Mouse (Mus musculus): ENCODE measurements around the gene Fmod. TPM values are rescaled to one million over a fixed set of nuclear protein-coding genes. Genes with fewer than 3 reads are reported as not detected.

Gene Fmod
- total RNA-seq, 2 experiments from 2014 or later: not detected

GRCm38 (mm10) chr1:134055666-134056245, 18.7 kb downstream of the Fmod start:
- ATAC-seq (ENCODE audit: poor library complexity, severe bottlenecking): no peak

GRCm38 (mm10) chr1:134056285-134056684, 19.2 kb downstream of the Fmod start:
- no peak for ATAC-seq (ENCODE audit: poor library complexity, severe bottlenecking)

GRCm38 (mm10) chr1:134057736-134058135, 20.7 kb downstream of the Fmod start:
- ATAC-seq (ENCODE audit: poor library complexity, severe bottlenecking): no peak

- ATAC-seq (ENCODE audit: poor library complexity, severe bottlenecking): no peak
Measured at GRCm38 (mm10) chr1:134058870-134059269, 21.8 kb downstream of the Fmod start.

GRCm38 (mm10) chr1:134059739-134060695, 23.0 kb downstream of the Fmod start:
- ATAC-seq (ENCODE audit: poor library complexity, severe bottlenecking): no peak

GRCm38 (mm10) chr1:134060849-134061569, 24.0 kb downstream of the Fmod start:
- peak; percentile 66 for ATAC-seq (ENCODE audit: poor library complexity, severe bottlenecking)

GRCm38 (mm10) chr1:134061915-134062314, 24.9 kb downstream of the Fmod start:
- no peak for ATAC-seq (ENCODE audit: poor library complexity, severe bottlenecking)

GRCm38 (mm10) chr1:134062411-134063085, 25.5 kb downstream of the Fmod start:
- ATAC-seq (ENCODE audit: poor library complexity, severe bottlenecking): no peak

- ATAC-seq (ENCODE audit: poor library complexity, severe bottlenecking): peak; percentile 19
Measured at GRCm38 (mm10) chr1:134063086-134063772, 26.2 kb downstream of the Fmod start.

GRCm38 (mm10) chr1:134063773-134064125, 26.7 kb downstream of the Fmod start:
- ATAC-seq (ENCODE audit: poor library complexity, severe bottlenecking): peak; percentile 19; the same call in 1 of the 2 replicates

- ATAC-seq (ENCODE audit: poor library complexity, severe bottlenecking): no peak
Measured at GRCm38 (mm10) chr1:134064296-134064831, 27.3 kb downstream of the Fmod start.

GRCm38 (mm10) chr1:134065241-134065809, 28.3 kb downstream of the Fmod start:
- ATAC-seq (ENCODE audit: poor library complexity, severe bottlenecking): peak; percentile 46

GRCm38 (mm10) chr1:134066554-134066953, 29.5 kb downstream of the Fmod start:
- no peak for ATAC-seq (ENCODE audit: poor library complexity, severe bottlenecking)

GRCm38 (mm10) chr1:134067143-134067619, 30.1 kb downstream of the Fmod start:
- ATAC-seq (ENCODE audit: poor library complexity, severe bottlenecking): peak; percentile 3; the same call in 1 of the 2 replicates

GRCm38 (mm10) chr1:134070099-134070669, 33.1 kb downstream of the Fmod start:
- no peak for ATAC-seq (ENCODE audit: poor library complexity, severe bottlenecking)

GRCm38 (mm10) chr1:134071411-134072018, 34.5 kb downstream of the Fmod start:
- ATAC-seq (ENCODE audit: poor library complexity, severe bottlenecking): no peak

- ATAC-seq (ENCODE audit: poor library complexity, severe bottlenecking): no peak
Measured at GRCm38 (mm10) chr1:134073061-134073564, 36.1 kb downstream of the Fmod start.

- no peak for ATAC-seq (ENCODE audit: poor library complexity, severe bottlenecking)
Measured at GRCm38 (mm10) chr1:134073658-134074057, 36.6 kb downstream of the Fmod start.

All from megakaryocyte, adult 5-6 weeks (primary cell).